Comparison of ENCODE assay signal across 32 mouse cellular contexts in the genomic region with DNA sequence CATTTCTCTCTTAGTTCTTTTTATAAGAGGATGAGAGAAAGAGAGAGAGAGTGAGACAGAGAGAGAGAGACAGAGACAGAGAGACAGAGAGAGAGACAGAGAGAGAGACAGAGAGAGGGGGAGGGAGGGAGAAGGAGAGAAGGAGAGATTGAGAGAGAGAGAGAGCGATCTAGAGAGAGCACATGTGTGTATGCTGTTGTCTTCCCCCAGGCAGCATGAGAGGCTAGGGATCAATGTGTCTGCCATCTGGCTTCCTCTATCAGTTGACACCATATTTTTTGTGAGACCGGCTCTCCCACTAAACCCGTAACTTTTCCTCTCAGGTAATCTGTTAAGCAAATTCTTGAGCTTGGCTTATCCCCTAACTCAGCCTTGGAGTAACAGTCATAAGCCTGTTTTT.
"Had no signal": no experiment of that assay in that cellular context is flagged by ENCODE, and none has a peak within 500 bp of the region (broad histone marks: within the 10 kb centered on the region; RNA-seq: fewer than 3 reads in every experiment).

No protein-coding gene starts in this region.

- H3K4me1 ChIP-seq: limb, embryonic 12.5 days; limb, embryonic 13.5 days; limb, embryonic 15.5 days; liver, embryonic 12.5 days; liver, embryonic 13.5 days; liver, embryonic 15.5 days; lung, embryonic 15.5 days; megakaryocyte, embryonic 14.5 days; midbrain, embryonic 10.5 days; midbrain, embryonic 12.5 days; midbrain, embryonic 13.5 days; midbrain, embryonic 15.5 days had no signal

- H3K4me3 ChIP-seq: left cerebral cortex, adult 2 months; limb, embryonic 10.5 days; limb, embryonic 12.5 days; limb, embryonic 13.5 days; limb, embryonic 15.5 days; liver, embryonic 12.5 days; liver, embryonic 13.5 days; liver, embryonic 15.5 days; lung, embryonic 15.5 days; megakaryocyte, embryonic 14.5 days; midbrain, embryonic 10.5 days; midbrain, embryonic 12.5 days; midbrain, embryonic 13.5 days; midbrain, embryonic 15.5 days had no signal

- H3K36me3 ChIP-seq: limb, embryonic 10.5 days; limb, embryonic 12.5 days; limb, embryonic 13.5 days; limb, embryonic 15.5 days; liver, embryonic 12.5 days; liver, embryonic 13.5 days; liver, embryonic 15.5 days; lung, embryonic 15.5 days; midbrain, embryonic 10.5 days; midbrain, embryonic 12.5 days; midbrain, embryonic 13.5 days; midbrain, embryonic 15.5 days had no signal

- H3K9ac ChIP-seq: limb, embryonic 12.5 days; limb, embryonic 13.5 days; limb, embryonic 15.5 days; liver, embryonic 12.5 days; liver, embryonic 13.5 days; liver, embryonic 14.5 days; liver, embryonic 15.5 days; liver, postnatal 0 days; lung, embryonic 14.5 days; lung, embryonic 15.5 days; midbrain, embryonic 12.5 days; midbrain, embryonic 13.5 days; midbrain, embryonic 15.5 days had no signal

- H3K27me3 ChIP-seq: limb, embryonic 12.5 days; limb, embryonic 13.5 days; limb, embryonic 15.5 days; liver, embryonic 12.5 days; liver, embryonic 13.5 days; liver, embryonic 15.5 days; lung, embryonic 15.5 days; megakaryocyte, embryonic 14.5 days; midbrain, embryonic 12.5 days; midbrain, embryonic 13.5 days; midbrain, embryonic 15.5 days had no signal

- ATAC-seq: liver, embryonic 12.5 days; liver, postnatal 0 days; lung, postnatal 0 days; midbrain, embryonic 13.5 days; midbrain, embryonic 15.5 days; midbrain, embryonic 16.5 days had no signal

- DNase-seq: layer of hippocampus, postnatal 36 days; left cerebral cortex, postnatal 4 days; liver; liver, embryonic 13.5 days; liver, postnatal 0 days; lung, adult 18-20 months; lung, adult 2 months; lung, embryonic 14.5 days; lung, postnatal 10 days; lung, postnatal 14 days; lung, postnatal 36 days; lung, postnatal 4 days; midbrain, embryonic 14.5 days had no signal

- H3K9me3 ChIP-seq: limb, embryonic 10.5 days; limb, embryonic 12.5 days; limb, embryonic 13.5 days; limb, embryonic 15.5 days; liver, embryonic 12.5 days; liver, embryonic 13.5 days; liver, embryonic 15.5 days; lung, embryonic 15.5 days; midbrain, embryonic 10.5 days; midbrain, embryonic 12.5 days; midbrain, embryonic 13.5 days; midbrain, embryonic 15.5 days had no signal

- H3K4me2 ChIP-seq: limb, embryonic 12.5 days; limb, embryonic 13.5 days; limb, embryonic 15.5 days; liver, embryonic 11.5 days; liver, embryonic 12.5 days; liver, embryonic 13.5 days; liver, embryonic 15.5 days; lung, embryonic 14.5 days; lung, embryonic 15.5 days; midbrain, embryonic 11.5 days; midbrain, embryonic 12.5 days; midbrain, embryonic 13.5 days; midbrain, embryonic 15.5 days had no signal

- H3K27ac ChIP-seq: left cerebral cortex, adult 2 months; limb, embryonic 10.5 days; limb, embryonic 12.5 days; limb, embryonic 13.5 days; limb, embryonic 15.5 days; liver, embryonic 12.5 days; liver, embryonic 13.5 days; liver, embryonic 14.5 days; liver, embryonic 15.5 days; lung, embryonic 15.5 days; macrophage; midbrain, embryonic 10.5 days; midbrain, embryonic 12.5 days; midbrain, embryonic 13.5 days; midbrain, embryonic 15.5 days had no signal
